Mouse (Mus musculus): ENCODE data around the gene Gm26920.

GRCm38 (mm10) chr7:30129900-30130299 is 39.7 kb upstream of the Gm26920 start:
- TF ChIP-seq CTCF (IDR thresholded peaks at IDR 0.05; ENCODE audit: low read depth, low read length) (no peak), GATA1 (IDR thresholded peaks at IDR 0.05; ENCODE audit: borderline replicate concordance, low read length) (no peak), GATA2 (IDR thresholded peaks at IDR 0.05; ENCODE audit: borderline replicate concordance, low read depth, low read length) (no peak), TAL1 (conservative IDR thresholded peaks at IDR 0.05; ENCODE audit: low read depth, low read length) (no peak)

Data from G1E (cell line).